Mouse (Mus musculus) monocyte, adult 59 days (primary cell): ENCODE data around the gene Olfr859. TPM values are rescaled to one million over a fixed set of nuclear protein-coding genes. Genes with fewer than 3 reads are reported as not detected.

Source experiments
- total RNA-seq, 2 experiments: library from RNA; stranded (reverse); gene quantifications; one replicate each; pipeline ENCODE4 v1.2.4; 2023

The Olfr859 gene
- not detected for total RNA-seq

DNA sequence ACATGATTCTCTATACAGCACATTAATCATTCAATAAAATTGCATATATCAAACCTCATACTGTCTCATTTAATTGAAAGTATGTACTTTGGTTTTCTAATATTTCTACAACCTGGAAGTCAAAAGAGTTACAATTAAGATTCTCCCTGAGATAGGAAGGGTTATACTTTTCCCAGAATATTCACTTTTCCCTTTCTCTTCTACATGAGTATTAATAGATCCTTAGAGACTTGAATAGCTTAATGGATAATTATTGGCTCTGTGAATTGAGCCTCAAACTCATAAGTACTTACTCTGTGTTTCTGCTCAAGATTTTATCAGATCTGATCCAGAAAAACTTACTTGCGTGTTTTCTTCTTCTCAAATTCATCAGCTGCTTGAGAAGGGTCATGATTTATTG lies at the start of gene Olfr859:
Gene Olfr859 (plus strand): TSS at position 301 of the 400 bp plus-strand sequence.

GRCm38 (mm10) chr9:19779983-19780382 lies 24.7 kb upstream of the Olfr859 start, which contains the start of gene Olfr58:
Gene Olfr58, plus strand, starts transcription at chr9:19780283.

GRCm38 (mm10) chr9:19849647-19850046 lies 44.9 kb downstream of the Olfr859 start, which contains the start of gene Olfr860:
Gene Olfr860, minus strand, starts transcription at chr9:19849747.

Other genes starting within 250 kb of the Olfr859 start
- not detected for gene Olfr854, start 237.5 kb upstream of the Olfr859 start, total RNA-seq
- not detected for gene Olfr855, start 222.3 kb upstream of the Olfr859 start, total RNA-seq
- gene Zfp317, start 182.8 kb upstream of the Olfr859 start, total RNA-seq, result 10 to 100 TPM; 12.4 to 17.1 TPM
- gene Olfr857, start 95.5 kb upstream of the Olfr859 start, total RNA-seq, result not detected
- not detected for gene Olfr58, start 24.6 kb upstream of the Olfr859 start, total RNA-seq
- gene Olfr860, start 44.8 kb downstream of the Olfr859 start, total RNA-seq, result not detected
- gene Olfr862, start 83.1 kb downstream of the Olfr859 start, total RNA-seq, result not detected
- not detected for gene Olfr77, start 112.0 kb downstream of the Olfr859 start, total RNA-seq
- gene Olfr866, start 223.1 kb downstream of the Olfr859 start, total RNA-seq, result not detected